Mouse (Mus musculus) adrenal gland, postnatal 14 days (tissue): ENCODE data around the gene Tanc1. TPM values are rescaled to one million over a fixed set of nuclear protein-coding genes. Genes with fewer than 3 reads are reported as not detected.

Source experiments
- DNase-seq: peaks from one replicate; pipeline ENCODE4 v3.0.0; 2021; ENCODE audit warnings: mixed read lengths
- total RNA-seq: library from RNA; stranded (reverse); gene quantifications from 2 replicates; pipeline ENCODE4 v1.2.3, GENCODE M21; 2021

The Tanc1 gene
- total RNA-seq, 1 experiment from 2014 or later = 19.9 TPM

DNA sequence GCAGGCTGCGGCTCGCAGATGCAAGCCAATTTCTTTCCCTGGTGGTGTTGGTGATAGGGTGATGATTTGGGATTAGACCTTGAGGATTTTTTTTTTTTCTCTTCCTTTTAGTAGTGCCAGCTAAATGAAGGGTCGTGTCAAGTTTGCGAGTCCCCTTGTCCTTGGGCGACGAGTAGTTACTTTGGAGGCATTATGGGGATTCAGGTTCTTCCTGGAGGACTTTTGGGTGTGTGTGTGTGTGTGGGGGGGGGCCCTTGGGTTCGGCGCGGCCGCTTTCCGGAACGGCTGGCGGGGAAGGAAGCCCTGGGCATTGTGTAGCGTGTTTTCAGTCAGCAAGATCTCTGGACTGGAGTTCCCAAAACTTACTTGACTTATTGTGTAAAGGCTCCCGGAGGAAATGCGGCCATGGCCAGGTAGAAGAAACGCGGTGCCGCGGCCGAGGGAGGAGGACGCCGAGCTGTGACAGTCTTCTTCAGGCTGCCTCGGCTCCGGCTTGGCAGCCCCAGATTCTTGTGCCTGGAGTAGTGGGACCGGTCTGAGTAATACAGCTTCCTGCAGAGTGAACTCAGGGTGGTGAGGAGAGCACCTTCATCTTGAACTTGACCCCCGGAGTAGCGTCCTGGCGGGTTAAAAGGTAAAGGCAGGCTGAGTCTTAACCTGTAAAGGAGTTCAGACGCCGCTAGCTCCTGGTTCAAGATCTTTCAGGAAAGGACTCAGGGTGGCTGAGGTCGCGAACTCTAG lies 1.1 kb downstream of the Tanc1 start:
- DNase-seq = peak; percentile 50

DNA sequence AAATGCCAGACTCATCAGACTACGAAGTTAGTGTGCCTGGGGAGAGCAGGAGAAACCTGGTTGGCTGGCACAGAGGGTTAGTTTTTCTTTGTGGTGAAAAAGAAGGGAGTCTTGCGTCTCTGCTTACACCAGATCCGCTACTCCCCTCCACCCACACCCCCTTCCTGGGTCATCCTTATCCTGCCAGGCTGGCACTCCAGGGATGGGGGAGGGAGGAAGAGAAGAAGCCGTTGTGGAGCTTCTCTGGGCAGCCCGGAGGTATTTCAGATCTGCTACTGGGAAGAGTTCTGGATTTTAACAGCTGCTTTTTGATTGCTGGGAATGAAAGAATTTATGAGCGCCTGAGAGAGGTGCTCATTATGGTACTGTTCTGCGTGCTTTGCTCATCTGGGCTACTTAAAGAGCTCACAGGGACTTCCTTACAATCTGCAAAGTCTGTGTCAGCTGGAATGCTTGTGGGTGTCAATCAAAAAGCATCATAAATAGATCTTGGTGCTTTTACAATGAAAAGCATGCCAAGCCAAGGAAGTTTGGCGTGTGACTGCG lies 1.7 kb downstream of the Tanc1 start:
- peak; percentile 61 for DNase-seq

DNA sequence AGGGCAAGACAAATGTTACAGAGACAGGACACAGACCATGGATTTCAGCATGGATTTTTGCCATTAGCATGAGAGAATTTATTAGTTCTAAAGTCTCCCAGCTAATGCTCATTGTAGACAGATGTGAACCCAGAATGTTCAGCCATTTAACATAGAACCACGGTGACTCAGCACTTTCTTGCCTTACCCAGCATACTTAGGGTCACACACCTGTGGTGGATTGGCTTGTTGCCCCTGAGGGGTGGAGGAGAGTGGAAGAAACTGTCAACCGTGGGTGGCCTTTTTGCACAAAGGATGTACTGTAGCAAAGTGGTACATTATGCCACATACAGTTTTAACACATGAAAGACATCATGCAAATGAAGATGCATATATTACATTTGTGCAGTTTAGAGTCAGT lies 5.0 kb downstream of the Tanc1 start:
- DNase-seq = no peak

- DNase-seq = no peak
Observed at GRCm38 (mm10) chr2:59618996-59619395, 7.2 kb downstream of the Tanc1 start.

- no peak for DNase-seq
Observed at GRCm38 (mm10) chr2:59620601-59621000, 8.8 kb downstream of the Tanc1 start.

DNA sequence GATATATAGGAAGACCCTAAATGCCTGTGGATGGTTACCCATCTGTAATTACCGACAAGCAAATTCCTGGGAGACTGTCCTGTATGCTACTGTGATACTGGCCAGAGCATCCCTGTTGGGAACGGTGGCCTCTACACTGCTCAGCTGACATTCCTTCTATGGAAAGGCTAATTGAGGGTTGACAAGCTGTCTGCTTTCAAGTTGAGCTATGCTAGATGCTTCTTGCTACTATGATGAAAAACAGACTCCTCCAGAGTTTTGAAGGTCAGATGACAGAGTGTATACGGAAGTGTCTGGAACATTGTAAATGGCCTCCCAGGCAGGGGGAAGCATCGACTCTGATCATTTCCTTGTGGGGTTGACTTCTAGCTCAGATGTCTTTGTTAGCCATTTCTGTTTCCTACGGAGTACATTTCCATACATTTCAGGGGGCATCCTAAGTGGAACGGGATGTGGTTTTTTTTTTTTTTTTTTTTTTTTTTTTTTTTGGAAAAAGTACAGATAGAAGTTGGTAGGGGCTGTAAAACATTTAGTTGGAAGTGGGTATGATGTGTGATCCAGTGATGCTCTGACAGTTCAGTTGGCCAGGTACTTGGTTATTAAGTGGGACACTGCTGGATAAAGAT lies 10.8 kb downstream of the Tanc1 start:
- no peak for DNase-seq

GRCm38 (mm10) chr2:59623858-59624257 lies 12.0 kb downstream of the Tanc1 start:
- no peak for DNase-seq

DNA sequence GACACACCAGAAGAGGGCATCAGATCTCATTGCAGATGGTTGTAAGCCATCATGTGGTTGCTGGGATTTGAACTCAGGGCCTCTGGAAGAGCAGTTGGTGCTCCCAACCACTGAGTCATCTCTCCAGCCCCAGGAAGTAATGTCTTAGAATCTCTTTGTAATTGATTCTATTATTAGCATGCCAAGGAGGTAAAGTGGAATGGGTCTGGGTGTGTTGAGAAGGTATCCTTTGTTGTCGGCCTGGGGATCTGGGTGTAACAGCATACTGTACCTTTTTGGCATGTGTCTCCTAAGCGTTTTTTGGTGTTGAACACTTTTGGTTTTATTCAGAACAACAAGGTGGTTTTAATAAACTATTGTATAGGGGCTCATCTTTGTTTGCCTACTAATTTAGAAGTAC lies 13.6 kb downstream of the Tanc1 start:
- DNase-seq = no peak

DNA sequence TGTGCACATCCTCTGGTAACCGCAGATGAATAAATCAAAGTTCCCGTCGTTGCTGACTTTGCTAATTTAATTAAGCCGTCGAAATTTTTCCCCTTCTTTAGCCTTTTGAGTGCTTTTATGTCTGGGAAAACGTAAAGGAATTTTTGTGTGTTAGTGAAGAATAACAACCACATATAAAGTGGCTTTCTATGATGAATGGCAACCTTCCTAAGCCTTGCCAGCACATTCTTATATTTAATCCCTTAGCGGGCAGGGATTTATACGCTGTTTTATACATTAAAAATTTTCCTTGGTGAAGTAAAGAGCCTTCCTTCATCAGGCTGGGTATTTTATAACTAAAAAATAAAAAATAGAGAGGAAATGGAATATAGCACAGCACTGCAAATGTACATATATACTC lies 14.1 kb downstream of the Tanc1 start:
- no peak for DNase-seq

GRCm38 (mm10) chr2:59626422-59626821 lies 14.6 kb downstream of the Tanc1 start:
- no peak for DNase-seq

GRCm38 (mm10) chr2:59627502-59627901 lies 15.7 kb downstream of the Tanc1 start:
- no peak for DNase-seq

- peak; percentile 72 for DNase-seq
Observed at GRCm38 (mm10) chr2:59628057-59628901, 16.4 kb downstream of the Tanc1 start.

- peak; percentile 65 for DNase-seq
Observed at GRCm38 (mm10) chr2:59629829-59630228, 18.0 kb downstream of the Tanc1 start.

DNA sequence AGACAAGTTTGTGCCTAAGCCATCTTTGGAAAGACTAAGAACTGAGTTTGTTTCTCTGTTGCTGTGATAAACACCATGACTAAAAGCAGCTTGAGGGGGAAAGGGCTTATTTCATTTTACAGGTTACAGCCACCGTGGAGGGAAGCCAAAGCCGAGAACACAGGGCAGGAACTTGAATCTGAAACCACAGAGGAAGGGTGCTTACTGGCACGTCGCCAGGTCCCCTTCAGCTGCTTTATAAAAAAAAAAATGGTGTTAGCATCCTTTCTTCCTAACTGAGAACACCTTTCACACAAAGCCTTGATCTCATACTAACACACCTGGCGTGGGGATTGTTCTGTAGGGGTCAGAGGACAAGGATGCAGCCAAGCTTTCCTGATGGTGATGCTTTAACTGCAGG lies 19.6 kb downstream of the Tanc1 start:
- peak; percentile 21 for DNase-seq

- DNase-seq = no peak
Observed at GRCm38 (mm10) chr2:59633761-59634430, 22.1 kb downstream of the Tanc1 start.

- no peak for DNase-seq
Observed at GRCm38 (mm10) chr2:59637040-59637785, 25.4 kb downstream of the Tanc1 start.

- no peak for DNase-seq
Observed at GRCm38 (mm10) chr2:59642722-59643121, 30.9 kb downstream of the Tanc1 start.

DNA sequence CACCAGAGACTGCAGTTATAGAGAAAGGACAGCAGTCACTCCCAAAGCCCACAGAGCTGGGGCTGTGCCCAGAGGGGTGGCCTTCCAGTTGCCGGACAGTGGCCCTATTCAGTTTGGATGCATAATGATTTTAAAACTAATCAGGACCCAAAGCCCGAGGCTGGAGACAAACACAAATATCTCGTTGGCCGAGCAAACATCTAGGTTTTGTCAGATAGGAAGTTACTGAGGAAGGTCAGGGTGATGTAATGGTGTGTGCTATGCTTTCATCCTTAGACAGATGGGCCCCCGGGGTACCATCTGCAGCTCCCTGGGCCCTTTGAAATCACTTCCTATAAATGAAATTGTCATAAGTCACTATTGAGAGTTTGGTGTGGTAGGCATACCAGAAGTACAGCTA lies 33.0 kb downstream of the Tanc1 start:
- no peak for DNase-seq

GRCm38 (mm10) chr2:59645515-59645914 lies 33.7 kb downstream of the Tanc1 start:
- DNase-seq = peak; percentile 33

DNA sequence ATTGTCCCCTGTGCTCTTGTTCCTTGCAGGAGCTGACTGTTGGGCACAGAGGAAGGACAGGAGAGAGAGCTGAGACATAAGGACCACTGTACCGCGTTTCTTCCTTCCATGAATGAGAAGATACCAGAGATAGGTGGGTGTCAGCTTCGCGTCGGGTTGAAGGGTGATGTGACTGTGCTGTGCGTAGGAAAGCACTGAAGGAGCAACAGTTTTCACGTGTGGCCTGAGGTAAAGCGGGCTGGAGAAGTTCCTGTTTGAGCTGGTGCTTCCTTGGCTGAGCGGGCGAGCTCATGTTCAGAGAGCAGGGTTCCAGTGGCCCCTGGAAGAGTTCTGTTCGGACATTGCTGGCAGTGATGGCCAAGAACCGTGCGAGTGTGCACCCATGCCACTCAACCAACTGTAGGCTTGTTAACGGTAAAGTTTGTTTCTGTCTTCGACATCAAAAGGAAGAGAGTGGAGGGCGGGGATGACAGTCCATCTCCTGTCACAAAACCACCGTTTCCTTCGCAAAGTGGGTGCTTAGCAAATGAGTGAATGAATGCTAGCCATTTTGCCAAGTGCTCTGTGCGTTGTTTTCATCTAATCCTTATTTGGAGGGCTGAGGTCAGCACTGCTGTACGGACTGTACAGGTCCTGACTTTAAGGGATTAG lies 35.0 kb downstream of the Tanc1 start:
- DNase-seq = no peak

DNA sequence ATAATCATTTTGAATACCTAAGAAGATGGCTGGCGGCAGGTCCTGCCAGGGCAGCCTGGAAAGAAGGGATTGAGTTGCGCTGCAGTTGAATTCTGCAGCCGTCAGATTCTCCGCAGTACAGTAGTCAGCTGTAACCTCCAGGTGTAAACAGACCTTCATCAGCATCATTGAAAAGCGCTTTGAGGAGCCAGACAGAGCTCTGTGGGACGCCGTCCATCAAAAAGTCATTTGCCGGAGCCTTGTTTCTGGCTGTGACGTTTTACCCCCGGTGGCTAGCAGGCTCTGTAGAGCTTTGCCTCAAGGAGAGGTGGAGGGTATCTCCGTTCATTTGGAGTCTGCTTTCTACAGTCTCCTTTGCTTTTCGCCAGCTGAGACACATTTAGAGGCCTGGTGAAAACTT lies 36.6 kb downstream of the Tanc1 start:
- no peak for DNase-seq
